Mouse (Mus musculus) cerebellum, adult 2 months (tissue): ENCODE data around the gene C6.

ENCODE experiments used
- CTCF ChIP-seq: fragments of 200-500 bp; IDR thresholded peaks from 2 replicates; pipeline ENCODE4 v1.5.1; 2011; ENCODE audit warnings: low read depth, mild to moderate bottlenecking, control low read depth, low read length, moderate library complexity, borderline replicate concordance; ENCODE audit not compliant: insufficient read depth
- POLR2A ChIP-seq: fragments of 200-500 bp; IDR thresholded peaks from 2 replicates; pipeline ENCODE4 v1.6.1; 2011; ENCODE audit warnings: low read length, control low read depth, borderline replicate concordance; ENCODE audit not compliant: insufficient read depth

- no peak for TF ChIP-seq POLR2A
- TF ChIP-seq CTCF: no peak
Measured at GRCm38 (mm10) chr15:4726830-4727310, at the start of gene C6.
